Mouse (Mus musculus) induced T-regulatory cell, adult 2 months (primary cell): ENCODE results near the gene Nckap1l.

ENCODE experiments used
- DNase-seq: peaks from one replicate; pipeline ENCODE4 v3.0.0-alpha.2; 2012; ENCODE audit warnings: low read depth

Nckap1l gene

DNA sequence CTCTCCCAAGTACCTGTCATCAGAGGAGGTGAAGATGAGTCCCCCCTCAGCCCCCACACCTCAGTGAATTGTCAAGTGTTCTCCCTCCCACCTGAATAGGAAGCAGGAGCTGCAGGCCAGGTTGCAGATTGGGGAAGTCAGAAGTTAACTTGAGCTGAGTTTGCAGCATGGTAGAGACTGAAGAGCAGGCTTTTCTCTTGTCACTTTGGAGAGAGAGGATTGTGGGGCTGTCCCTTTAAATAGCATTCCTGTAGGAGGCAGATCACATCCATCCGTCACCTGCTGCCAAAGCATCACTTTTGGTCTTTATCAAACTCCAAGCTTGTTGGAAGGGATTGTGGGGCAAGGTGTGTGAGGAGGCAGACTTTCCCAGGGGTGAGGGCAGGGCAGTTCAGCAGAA, 47.1 kb downstream of the Nckap1l start:
- no peak for DNase-seq

DNA sequence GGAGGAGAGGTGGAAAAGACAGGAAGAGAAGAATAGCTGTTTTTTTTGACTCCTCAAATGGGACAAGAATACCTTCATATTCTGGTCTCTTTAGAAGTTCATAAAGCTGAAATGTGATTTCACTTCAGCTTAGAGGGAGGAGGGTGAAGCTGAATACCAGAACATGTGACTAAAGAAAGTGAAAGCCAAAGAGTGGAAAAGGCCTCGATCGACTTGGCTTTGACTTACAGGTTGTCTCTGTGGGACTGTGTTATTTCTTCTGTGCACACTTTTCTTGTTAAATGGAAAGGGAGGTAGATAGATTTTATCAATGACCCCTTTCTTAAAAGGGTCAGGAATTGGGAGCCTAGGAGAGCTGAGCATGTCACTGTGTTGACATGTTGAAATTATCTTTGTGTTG, 47.6 kb downstream of the Nckap1l start:
- DNase-seq = peak; percentile 22

DNA sequence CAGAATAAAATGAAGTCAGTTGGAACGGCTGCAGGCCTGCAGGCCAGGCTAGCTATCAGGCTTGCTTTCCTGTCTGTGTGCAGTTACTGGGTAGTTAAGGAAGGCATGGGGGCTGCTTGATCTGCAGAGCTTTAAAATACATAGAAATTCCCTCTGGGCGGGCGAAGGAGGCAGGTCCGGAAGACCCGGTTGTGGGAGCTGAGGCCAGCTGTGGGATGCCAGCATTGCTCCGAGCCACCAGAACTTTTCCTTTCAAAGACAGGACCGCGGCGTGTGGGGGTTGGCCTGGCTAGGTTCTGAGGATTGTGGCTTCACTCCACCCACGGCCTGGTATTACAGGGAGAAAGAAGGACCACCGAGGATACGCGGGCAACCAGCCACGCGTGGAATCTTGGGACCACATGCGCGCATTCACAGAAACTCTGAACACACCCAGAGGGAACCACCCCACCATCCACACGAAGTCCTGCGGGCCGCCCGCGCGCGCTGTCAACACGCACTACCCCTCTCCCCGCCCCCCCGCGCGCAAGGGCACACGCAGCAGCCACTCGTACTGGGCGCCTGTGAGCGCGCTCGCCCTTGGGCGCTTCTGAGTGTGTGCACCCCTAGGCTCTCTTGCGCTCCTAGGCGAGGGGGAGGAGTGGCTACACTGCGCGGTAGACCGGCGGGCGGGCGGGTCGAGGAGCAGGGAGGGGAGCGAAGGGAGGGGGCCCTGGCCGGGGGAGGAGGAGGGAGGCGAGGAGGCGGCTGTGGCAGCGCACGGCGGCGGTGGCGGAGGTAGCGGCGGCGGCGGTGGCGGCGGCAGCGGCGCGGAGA, 49.0 kb downstream of the Nckap1l start, which contains the start of gene Pde1b:
Pde1b (plus strand) TSS at position 600 of the 816 bp plus-strand sequence.
- DNase-seq = peak; percentile 57

DNA sequence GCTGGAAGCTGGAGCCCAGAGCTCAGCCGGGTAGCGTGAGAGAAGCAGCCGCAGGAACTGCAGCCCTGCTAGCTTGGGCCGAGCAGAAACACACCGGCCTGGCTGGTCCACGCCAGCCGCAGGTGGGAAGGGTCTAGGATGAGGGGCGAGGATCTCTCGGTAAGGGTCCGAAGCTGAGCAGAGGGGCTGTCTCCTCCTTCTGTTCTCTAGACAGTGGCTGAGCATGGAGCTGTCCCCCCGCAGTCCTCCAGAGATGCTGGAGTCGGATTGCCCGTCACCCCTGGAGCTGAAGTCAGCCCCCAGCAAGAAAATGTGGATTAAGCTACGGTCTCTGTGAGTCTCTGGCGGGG, 49.6 kb downstream of the Nckap1l start:
- DNase-seq = no peak

DNA sequence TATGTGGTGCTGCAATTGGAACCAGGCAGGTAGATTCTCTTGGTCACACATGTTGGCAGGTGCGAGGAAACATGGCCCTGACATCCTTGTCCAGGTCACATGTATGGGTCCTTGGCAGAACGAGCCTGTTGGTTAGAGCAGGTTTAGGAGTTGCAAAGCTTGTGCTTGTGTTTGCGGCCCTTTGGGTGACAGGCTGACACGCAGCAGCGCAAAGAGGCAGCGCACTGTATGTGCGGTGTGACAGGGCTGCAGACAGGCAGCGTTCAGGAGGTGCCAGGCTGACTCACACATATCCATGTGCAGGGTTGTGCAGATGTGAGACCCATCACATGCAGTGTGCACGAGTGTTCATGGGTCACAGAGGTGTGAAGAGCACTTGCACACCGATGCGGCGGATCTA, 50.1 kb downstream of the Nckap1l start:
- no peak for DNase-seq

DNA sequence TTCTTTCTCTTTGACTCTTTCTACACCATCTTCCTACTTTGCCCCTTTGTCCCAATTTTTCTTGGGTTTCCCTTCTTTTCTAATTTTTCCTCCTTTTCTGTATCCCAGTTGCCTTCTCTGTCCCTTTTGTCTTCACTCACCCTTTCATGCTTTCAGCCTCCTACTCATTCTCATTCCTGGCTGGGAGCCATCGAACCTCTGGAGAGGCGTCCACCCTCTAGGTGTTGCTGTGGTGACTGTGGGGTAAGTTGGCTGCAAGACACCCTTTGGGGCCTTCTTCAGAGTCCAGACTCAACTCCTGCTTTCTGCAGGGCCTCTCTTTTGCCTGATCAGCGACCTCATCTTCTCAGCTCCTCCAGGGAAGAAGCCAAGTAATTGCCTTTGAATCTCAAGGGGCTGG, 55.7 kb downstream of the Nckap1l start:
- DNase-seq = no peak

DNA sequence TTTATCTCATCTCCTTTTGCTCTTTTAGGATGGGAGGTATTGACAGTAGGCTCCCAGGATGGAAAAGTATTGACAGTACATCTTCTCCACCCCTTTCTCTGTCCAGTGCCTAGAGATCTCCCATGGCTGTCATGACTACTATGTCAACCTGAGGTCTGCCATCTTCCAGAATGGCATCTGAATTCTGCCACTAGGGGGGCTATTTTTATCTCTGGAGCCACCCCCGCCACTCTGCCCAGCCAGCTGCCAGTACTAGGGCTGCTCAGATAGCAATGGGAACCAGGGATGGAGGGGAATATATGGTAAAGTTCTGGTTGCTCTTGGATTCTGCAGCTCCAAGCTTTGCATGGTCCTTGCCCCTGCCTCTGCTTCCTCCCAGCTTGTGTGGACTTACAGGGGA, 58.1 kb downstream of the Nckap1l start:
- DNase-seq = no peak

DNA sequence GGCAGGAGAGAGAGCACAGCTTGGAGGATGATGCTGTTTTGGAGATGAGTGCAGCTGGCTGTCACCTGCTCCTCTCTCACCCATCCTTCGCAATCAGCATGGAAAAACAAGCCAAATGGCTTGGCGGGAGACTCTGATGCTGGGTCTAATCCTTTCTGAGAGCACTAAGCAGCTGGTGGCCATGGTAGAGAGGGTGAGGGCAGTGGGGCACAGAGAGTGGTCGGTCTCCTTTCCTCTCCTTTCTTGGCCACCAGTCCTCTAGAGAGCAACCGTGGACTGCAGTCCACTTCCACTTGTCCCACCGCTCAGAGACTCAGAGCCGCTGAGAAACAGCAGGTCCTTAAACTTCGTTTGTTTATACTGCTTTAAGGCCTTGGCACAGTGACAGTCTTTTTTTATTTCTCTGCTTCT, 60.0 kb downstream of the Nckap1l start:
- DNase-seq = no peak

DNA sequence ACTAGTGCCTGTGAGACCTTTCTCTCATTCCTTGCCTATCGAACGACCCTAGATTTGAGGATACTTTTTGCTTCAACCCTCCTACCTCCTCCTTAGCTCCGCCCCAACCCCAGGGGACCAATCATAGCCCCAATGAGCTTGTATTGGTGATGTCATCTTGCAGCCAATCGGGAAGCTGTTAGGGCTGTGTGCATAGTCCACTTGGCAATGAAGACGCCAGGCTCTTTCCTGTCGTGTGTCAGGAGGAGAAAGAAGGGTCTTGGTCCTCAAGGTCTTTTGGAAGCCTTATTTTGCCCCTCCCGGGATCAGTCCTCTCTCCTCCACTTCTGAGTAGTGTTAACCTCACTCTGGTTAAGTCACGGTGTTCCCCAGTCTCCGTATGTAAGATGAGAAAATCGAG, 60.5 kb downstream of the Nckap1l start:
- DNase-seq = peak; percentile 43

DNA sequence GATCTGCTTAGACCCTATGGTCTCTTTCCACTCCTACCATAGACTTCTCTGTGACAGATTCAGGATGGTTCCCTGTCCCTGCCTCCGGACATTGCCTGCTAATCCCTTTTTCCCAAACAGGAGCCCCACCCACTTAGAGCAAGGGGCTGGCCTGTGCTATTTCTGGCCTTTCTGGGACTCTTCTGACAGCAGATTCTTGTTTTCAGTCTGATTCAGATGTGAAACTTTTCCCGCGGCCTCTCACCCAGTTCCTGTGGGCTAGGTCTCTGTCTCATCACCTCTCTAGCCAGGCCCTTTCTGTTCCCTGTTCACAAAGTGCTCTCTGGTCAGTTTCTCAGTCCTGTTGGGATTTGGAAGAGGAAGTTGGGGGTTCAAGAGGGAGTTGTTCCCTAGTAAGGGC, 61.3 kb downstream of the Nckap1l start:
- DNase-seq = no peak

DNA sequence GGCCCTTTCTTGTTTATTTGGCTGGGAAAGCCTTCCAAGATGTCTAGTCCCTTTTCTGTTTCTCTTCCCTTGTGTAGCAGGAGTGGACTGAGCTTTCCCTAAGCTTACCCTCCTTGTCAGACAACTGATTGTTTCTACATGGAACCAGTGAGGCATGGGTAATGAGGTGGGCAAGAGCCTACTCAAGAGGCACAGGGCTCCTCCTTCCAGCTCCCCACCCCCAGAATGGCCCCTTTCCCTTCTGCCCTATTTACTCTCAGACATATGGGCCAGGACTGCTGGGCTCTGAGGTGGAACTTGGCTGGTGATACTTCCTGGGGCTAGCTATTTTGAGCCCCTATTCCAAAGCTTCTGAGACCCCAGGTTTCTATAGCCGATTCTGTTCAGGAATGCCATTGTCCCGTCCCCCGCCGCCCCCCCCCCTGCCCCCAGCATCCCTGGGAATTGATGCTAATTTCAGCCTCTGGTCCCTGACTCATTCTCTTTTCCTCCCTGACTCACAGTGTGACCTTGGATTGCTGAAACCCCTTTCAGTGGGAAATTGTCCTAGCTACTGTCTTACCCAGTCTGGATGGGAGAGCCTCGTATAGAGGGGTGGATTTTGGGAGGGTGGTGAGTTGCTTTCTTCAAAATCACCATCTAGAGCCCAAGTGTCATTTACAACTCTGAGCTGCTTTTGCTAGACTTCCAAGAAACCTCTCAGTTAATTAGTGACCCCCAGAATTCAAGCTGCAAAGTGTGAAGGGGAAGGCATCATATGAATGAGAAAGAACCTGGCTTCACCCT, 65.2 kb downstream of the Nckap1l start:
- DNase-seq = no peak

DNA sequence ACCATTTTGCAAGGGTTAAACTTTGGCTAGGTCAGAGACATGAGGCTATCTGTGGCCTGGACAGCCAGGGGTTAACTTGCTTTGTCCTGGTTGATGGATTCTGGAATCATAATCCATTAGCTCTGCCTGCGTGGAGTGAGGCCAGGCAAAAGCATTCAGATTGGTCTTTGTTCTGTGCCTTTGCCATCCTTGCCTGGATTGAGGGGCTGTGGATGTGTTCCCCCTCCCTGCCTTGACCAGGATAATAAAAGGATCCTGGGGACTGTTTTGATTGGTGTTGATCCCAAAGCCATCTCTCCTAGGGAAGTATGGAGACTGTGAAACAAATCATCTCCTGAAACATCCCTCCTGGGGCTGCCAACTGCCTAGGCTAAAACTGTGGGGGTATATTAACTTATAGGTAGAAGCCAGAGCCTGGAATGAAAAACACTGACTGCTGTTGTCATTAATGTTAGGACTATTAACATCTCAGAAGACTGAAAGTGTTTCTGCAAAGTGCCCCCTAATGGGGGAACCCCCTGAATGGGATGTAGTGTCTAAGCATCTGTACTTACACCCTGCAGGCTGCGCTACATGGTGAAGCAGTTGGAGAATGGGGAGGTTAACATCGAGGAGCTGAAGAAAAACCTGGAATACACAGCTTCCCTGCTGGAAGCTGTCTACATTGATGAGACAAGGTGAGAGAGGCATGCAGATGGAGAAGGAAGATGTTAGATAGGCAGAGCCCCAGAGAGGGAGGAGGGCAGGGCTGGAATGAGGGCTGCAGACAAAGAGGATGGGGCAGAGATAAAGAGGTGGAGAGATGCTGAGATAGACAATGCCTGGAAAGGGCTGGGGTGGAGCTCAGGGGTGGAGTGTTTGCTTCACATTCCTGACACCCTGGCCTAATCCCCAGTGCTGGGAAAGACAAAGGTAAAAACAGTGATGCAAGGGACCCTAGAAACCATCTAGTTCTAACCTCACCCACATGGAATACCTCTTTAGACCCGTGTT, 66.1 kb downstream of the Nckap1l start:
- no peak for DNase-seq

DNA sequence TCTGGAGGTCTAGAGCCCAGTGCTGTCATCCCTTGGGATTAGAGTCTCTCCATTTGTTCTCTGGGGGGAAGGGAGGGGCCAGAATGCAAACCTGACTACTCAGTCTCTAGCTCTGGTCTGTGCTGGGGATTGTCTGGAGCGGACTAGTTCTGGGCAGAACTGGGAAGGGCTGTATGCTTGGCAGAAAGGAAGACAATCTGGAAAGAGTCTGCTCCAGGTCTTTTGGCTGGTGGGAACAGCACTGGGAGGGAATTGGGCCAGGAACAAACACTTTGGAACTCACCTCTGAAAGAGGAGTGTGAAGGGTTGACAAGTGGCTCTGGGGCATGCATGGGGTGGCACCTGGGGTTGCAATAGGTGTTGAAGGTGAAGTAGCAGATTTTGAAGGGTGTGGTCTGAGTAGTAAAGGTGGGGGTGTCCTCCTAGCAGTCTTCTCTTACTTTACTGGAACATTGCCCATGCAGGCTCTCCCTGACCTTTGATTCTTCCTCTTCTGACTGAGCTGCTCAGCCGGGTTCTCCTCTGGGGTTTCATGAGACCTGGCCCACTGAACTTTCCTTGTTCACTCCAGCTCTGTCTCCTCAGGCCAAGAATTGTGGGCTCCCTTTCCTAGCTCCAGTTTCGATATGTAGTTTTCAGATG, 69.0 kb downstream of the Nckap1l start:
- no peak for DNase-seq

DNA sequence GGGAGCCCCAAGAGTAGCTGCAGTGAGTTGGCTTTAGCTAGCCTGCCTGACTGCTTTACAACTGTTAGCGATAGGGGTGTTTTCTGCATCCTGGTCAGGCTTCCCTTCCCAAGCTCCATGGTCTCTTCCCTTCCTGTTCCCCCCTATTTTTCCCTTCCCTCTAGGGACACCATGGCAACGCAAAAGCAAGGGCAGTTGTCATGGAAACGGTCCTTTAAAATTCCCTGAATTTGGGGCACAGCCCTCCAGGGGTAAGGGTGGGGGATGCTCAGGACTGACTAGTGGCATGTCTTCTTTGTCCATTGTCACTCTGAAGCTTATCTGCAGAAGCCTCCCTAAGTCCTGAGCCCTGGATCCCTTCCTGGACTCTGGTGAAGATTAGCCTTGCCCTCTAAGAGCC, 69.6 kb downstream of the Nckap1l start:
- DNase-seq = no peak

DNA sequence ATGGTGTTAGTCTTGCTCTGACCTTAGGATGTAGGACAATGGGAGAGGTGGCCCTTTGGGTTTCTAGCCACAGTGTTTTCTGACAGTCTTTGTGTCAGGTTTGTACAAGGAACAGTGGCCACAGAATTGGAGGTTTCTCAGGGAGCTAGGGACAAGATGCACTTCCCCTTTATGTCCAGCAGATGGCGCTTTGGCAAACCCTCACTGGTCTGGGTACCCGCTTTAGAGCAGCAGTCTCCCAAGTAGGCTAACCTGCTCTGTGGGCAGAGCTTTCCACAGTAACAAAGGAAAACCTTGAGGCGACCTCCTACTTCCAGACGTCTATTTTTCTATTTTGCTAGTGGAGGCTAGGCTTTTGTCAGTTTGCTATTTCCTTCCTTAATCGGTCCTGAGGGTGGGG, 76.8 kb downstream of the Nckap1l start:
- peak; percentile 69 for DNase-seq

DNA sequence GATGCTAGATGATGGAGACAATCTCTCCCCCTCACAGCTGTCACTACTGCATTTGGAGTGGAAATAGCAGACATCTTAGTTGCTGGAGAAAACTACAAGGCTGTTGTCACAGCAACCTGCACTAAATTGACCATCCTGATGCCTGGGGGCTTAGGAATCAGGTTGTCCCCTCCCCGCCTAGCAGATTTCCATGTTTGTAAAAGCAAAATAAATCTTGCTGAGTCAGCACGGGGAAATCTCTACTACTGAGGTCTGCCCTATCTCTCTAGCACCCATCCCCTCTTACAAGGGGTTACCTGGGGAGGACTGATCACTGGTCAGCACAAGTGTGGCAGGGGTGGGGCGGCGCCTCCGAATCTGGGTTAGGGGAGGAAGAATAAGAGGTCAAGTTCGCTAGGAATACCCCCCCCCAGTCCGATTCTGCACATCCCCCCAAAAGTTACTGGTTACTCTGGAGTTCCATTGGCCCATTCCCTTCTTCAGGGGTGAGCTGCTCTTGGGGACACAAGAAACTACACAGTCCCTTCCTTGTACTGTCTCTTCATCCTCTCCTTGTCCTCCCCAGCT, 80.5 kb downstream of the Nckap1l start:
- DNase-seq = no peak

DNA sequence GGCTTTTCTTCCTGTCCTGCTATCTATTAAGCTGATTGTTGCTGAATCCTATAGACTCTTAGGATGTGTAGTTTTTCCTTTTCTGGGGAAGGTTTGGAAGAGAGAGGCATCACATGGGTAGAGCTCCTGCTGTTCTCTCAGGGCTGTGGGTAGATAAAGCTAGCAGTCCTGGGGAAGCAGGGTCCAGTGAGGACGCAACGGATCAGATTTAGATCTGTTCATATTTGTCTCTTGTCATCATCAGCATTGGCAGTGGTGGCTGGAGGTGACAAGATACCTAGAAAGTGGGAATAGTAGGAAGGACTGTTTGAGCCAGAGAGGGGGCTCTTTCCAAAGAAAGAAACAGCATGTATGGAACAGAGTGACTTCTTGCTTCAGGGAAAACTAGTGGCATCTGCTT, 81.4 kb downstream of the Nckap1l start:
- DNase-seq = no peak

DNA sequence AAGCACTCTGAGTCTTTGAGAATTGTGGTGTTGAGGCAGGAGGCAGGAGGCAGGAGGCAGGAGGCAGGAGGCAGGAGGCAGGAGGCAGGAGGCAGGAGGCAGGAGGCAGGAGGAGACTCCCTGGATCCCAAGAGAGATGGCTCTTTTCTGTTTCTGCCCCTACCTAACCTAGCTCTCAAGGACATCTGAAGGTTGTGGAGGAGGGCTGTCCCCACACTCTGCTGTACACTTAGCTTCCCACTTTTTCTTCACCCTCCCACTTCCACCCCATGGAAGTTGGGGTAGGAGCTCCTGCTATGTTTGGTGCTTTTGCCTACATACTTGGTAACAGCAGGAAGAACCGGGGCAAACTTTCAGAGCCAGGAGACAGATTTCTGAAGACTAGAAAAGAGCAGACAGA, 82.2 kb downstream of the Nckap1l start:
- DNase-seq = no peak

DNA sequence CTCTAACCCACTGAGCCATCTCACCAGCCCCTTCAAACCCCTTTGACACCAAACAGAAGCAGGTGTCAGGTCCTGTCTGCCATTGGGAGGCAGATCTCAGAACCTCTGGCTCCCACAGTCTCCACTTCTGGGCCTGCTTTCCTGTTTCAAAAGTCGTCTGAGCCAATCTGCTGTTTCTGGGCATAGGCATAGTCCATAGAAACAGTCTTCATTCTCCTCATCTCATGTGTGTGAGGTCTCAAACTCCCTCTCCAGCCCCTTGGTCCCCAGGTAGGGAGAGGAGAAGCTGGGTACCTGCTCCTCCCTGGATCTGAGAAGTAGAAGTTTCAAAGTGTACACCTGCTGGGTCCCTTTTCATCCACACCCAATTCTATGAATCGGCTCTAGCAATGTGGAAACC, 82.9 kb downstream of the Nckap1l start:
- no peak for DNase-seq

DNA sequence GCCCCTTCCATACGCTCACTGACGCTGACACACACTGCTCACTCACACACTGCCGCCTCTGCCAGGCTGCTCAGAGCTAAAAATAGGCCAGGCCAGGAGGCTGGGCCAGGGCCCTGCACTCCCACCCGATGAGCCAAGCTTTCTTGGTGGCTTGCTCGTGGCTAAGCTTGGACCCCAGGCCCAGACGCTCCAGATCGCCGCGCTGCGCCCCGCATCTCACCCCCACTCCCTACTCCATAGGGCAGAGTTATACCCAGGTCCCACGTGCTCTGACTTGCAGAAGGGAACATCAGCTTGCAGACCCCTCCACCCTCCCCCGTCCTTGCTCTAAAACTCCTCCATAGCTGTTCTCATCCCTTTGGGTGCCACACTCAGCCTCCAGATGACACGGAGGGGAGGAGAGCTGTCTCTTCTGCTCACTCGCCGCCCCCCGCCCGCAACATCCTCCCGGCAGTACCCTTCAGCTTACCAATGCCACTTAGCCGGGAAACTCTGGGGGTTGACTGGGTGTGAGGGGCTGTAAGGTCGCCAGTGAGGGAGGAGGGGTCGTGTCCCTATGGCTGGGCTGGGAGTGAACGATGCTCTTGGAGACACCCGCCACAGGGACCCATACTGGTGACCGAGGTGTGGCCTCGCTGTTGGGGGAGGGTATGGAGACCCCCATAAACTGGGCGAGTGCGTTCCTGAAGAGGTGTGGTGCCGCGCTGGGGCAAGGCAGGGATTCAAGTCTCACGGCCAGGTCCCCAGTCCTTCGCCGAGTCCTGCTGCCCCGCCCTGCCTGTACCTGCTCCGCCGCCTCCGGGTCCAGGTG, 83.6 kb downstream of the Nckap1l start:
- no peak for DNase-seq

DNA sequence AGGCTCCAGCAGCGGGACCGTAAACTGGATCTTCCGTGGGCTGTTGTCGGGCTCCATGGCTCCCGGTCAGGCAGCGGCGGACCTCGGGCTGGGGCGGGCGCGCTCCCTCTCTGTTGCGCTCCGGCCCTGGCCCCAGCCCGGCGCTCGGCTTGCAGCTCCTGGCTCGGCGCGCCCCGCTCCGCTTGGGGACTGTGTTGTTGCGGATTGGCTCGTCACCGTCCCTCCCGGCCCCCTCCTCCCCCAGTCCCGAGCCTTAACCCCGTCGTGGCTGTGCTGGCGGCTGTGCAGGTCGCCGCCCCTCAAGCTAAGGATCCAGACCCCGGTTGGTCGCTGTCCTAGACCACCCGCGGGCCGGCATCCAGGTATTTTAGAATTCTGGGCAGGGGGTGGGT, 84.2 kb downstream of the Nckap1l start, which contains the start of gene Ppp1r1a:
Ppp1r1a (minus strand) TSS at position 182 of the 392 bp plus-strand sequence.
- DNase-seq = no peak
